Mouse (Mus musculus): ENCODE results near the gene Gm11639. TPM values are rescaled to one million over a fixed set of nuclear protein-coding genes. Genes with fewer than 3 reads are reported as not detected.
"Not testable (repeated sequence)": the region's sequence is repeated elsewhere in the genome, so short reads cannot be mapped to it uniquely, and the experiment has no call there.

Gene Gm11639
- total RNA-seq, 1 experiment from 2014 or later, result not detected

DNA sequence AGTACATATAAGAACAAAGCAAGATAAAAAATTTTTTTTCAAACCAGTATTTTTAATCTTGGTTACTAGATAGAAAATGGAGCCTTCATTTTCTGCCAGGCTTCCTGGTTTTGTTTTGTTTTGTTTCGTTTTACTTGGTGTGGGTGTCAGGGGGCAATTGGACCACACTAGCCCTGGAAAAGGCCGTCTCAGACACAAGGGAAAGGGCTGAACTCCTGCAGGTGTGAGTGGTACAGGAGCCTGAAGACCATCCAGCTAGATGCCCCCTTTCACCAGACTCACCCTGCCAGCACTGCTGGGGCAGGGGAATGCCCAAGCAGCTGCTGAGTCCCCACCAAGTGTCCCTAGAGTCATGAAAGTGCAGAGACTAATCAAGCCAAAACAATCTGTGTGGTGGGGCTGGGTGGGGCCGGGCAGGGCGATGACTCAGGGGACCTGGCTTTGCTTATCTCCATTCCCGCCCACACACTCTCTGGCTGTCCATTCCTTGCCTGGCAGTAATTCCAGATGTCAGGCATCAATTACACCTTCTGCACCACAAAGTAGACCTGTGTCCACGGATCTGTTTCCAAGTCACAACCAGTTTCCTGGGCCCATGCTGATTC is 343.3 kb downstream of the Gm11639 start:
- no peak for ATAC-seq (replicated peaks; ENCODE audit: insufficient number of reproducible peaks, low FRiP score, low TSS enrichment, poor library complexity, severe bottlenecking)

DNA sequence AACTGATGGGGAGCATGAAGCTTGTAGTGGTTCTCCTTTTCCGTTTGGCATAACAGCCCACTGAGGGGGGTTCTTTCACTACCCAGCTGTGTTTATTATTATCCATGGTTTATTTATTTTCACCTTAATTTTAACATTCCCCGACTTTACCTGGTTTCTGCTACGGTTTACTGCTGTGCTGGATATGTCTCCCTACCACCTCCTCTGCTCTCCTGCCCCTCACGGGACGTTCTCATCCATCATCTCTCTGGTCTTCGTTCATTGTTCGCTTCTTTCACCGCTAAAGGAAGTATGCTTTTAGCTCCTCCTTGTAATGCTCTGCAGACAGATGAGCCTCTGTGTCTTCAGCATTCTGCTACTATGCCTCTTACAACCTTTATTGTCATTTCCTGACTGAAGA is 344.0 kb downstream of the Gm11639 start:
- no peak for ATAC-seq (replicated peaks; ENCODE audit: insufficient number of reproducible peaks, low FRiP score, low TSS enrichment, poor library complexity, severe bottlenecking)

DNA sequence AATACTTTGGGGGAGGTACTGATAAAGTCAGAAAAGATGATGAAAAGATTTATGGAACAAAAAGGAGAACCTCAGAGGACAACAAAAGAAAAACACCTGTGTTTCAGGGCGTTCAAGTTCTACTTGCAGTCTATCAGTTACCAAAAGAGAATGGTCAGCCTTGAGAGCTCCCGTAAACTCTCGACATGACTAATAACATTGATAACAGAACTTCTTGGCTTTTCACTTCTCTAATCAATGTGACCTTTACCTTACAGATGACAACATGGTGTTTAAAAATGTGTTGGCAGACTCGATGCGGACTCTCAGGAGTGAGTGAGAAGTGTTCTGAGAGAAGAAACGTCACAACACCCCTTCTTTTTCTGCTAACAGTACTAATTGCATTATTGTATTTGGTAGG is 344.7 kb downstream of the Gm11639 start:
- no peak for ATAC-seq (replicated peaks; ENCODE audit: insufficient number of reproducible peaks, low FRiP score, low TSS enrichment, poor library complexity, severe bottlenecking)

DNA sequence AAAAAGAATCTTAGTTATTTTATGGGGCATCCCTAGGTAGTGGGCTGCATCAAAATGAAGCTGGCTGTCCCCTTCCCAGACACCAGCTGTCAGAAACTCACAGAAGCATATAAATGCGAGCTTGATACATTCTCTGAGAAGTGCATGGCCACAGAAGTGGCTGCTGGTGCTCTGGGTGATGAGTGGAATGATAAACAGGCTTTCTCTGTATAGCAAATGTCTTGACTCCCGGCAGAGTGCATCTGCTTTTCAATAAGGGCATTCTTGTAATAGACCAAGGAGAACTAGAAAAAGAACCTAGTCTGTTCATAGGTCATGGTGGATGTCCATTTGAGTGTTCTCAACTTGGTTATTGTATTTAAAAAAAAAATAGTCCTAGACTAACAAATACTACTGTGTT is 345.6 kb downstream of the Gm11639 start:
- ATAC-seq (replicated peaks; ENCODE audit: insufficient number of reproducible peaks, low FRiP score, low TSS enrichment, poor library complexity, severe bottlenecking), result no peak

DNA sequence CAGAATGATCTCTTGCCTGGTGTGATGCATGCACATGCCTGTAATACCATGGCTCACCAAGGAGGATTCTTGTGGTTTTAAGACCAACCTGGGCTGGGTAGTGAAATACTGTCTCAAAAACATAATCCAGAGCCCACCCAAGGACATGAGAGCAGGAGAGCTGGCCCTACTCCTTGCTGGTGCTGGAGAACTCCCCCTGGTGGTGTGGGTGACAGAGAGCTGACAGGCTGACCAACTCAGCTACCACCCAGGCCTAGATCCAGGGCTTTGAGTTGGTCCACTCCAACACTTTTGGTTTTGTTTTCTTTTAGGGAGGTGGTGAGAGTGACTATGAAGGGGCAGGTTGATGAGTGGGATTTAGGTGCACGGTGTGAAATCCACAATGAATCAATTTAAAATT is 349.6 kb downstream of the Gm11639 start:
- no peak for ATAC-seq (replicated peaks; ENCODE audit: insufficient number of reproducible peaks, low FRiP score, low TSS enrichment, poor library complexity, severe bottlenecking)

DNA sequence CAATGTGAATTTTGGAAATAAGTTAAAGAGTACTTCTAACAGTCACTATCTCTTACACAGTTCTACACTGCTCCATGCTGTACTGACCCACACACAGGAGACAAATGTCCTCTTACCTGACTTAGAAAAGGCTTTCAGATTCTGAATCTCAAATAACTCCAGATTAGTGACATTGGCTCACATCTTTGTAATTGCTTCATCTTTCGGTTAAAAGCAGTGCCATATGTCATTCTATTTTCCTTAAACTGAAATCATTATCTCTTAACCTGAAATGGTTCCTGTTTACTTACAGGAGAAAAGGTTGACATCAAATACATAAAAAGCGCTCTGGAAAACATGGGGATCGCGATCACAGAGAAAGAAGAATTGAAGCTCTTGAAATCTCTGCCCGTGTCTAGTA is 377.8 kb downstream of the Gm11639 start, which contains the start of gene Efcab3:
Efcab3 (plus strand) TSS at position 301 of the 400 bp plus-strand sequence.
- no peak for ATAC-seq (replicated peaks; ENCODE audit: insufficient number of reproducible peaks, low FRiP score, low TSS enrichment, poor library complexity, severe bottlenecking)

DNA sequence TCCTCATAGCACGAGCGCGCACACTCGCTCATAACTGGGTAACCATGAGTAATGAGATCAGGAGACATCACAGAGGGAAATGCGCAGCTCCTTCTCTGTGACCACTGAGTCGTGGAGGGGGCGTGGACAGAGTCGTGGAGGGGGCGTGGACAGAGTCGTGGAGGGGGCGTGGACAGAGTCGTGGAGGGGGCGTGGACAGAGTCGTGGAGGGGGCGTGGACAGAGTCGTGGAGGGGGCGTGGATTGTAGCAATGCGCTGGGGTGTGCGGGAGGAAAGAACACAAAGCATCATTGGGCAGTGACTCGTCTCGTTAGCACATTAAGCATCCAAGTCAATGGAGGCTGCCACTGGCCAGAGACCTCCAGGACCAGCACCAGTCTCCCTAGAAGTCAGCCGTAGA is 426.9 kb downstream of the Gm11639 start:
- not testable (repeated sequence) for ATAC-seq (replicated peaks; ENCODE audit: insufficient number of reproducible peaks, low FRiP score, low TSS enrichment, poor library complexity, severe bottlenecking)

DNA sequence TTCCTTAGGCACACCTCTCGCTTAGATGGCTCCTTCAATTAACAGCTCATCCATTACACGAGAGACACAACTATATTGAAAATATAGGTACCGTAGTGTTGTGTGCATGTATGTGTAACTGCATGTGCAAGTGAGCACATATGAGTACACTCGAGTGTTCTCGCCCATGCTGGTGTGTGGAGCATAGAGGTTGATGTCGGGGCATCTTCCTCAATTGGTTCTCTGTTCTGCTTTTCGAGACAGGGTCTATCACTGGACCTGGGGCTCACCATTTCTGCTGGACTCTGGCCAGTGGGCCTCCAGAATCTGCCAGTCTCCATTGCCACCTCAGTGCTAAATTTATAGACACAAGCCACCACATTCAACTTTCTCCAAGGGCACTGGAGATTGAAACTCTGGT is 432.3 kb downstream of the Gm11639 start:
- ATAC-seq (replicated peaks; ENCODE audit: insufficient number of reproducible peaks, low FRiP score, low TSS enrichment, poor library complexity, severe bottlenecking), result no peak

DNA sequence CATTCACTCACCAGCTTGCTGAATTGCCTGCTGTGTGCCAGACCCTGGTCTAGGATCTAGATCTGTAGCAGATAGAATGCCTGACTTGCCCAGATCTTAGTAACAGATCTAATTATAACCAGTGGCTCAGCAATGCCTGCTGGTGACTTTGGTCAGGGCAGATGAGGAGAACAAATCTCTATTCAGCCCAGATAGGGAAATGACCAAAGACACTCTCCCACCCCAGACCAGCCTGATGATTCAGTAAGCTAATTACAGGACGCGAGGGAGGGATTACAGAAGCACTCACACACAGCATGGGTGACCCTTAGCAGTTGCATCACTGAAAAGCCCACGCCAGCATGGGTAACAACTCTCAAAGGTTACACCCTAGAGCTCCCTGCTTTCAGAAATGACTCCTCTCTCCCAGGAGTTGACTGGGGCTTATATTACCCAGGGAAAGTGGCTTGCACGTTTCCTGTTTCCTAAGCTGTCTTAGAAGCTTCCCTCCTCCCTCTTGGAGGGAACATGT is 435.1 kb downstream of the Gm11639 start:
- ATAC-seq (replicated peaks; ENCODE audit: insufficient number of reproducible peaks, low FRiP score, low TSS enrichment, poor library complexity, severe bottlenecking), result no peak

DNA sequence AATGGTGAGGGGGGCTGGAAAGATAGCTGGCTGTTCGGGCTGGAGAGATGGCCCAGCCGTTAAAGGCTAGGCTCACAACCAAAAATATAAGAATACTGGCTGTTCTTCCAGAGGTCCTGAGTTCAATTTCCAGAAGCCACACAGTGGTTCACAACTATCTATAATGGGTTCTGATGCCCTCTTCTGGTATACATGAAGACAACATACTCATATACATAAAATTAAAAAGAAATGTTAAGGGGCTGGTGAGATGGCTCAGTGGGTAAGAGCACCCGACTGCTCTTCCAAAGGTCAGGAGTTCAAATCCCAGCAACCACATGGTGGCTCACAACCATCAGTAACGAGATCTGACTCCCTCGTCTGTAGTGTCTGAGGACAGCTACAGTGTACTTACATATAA is 436.3 kb downstream of the Gm11639 start:
- ATAC-seq (replicated peaks; ENCODE audit: insufficient number of reproducible peaks, low FRiP score, low TSS enrichment, poor library complexity, severe bottlenecking), result not testable (repeated sequence)

DNA sequence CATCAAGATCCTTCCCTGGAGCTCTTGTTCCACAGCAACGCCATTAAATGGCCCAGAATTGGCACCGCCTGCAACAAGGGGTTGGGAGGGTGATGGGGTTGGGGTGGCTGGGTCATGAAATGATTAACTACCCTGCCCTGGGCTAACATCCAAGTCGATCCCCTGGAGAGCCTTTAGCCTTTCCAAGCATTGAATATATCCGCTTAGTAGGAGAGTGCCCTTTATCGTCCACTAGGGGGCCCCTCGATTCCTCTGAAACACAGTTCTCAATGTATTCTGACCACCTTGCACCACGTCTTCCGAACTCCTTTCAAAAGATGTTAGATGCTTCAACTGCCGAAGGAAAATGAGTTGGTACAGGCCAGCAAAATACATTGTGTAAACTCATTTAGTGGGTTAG is 438.5 kb downstream of the Gm11639 start:
- 0 out of 2 replicates have a peak, but pooled peaks have one; percentile 31 for ATAC-seq (replicated peaks; ENCODE audit: insufficient number of reproducible peaks, low FRiP score, low TSS enrichment, poor library complexity, severe bottlenecking)

DNA sequence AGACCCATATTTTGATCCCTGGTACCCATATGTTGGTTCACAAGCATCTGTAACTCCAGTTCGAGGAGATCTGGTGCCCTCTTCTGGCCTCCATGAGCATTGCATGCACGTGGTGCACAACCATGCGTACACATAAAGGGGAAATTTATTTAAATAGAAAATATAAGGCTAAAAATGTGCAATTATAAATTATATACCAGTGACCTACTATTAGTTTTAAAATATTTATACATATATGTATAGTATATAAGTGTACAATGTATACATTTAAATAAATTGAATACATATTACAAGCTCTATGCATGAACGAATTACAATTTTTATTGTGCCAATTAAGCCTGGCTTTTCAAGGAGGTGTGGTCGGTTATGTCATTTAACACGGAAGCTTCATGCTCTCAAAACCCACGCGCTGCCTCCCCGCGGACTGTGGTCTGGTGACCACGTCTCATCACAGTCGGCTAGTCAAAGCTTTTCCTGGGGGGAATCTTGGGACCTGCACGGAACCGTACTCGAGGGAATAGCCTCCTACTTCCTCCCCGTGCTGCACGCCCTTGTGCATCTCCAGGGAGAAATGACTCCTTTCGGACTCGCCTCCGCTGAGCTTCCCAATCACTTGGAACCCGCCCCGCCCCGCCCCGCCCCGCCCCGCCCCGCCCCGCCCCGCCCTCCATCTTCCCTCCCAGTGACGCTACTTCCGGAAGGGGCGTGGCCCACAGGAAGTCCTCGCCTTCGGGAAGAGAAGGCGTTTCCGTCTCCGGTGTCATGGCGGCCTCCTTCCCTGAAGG is 440.4 kb downstream of the Gm11639 start, which contains the start of gene Mettl2:
Mettl2 (plus strand) TSS at position 691 of the 785 bp plus-strand sequence.
- peak; percentile 89 for ATAC-seq (replicated peaks; ENCODE audit: insufficient number of reproducible peaks, low FRiP score, low TSS enrichment, poor library complexity, severe bottlenecking)

DNA sequence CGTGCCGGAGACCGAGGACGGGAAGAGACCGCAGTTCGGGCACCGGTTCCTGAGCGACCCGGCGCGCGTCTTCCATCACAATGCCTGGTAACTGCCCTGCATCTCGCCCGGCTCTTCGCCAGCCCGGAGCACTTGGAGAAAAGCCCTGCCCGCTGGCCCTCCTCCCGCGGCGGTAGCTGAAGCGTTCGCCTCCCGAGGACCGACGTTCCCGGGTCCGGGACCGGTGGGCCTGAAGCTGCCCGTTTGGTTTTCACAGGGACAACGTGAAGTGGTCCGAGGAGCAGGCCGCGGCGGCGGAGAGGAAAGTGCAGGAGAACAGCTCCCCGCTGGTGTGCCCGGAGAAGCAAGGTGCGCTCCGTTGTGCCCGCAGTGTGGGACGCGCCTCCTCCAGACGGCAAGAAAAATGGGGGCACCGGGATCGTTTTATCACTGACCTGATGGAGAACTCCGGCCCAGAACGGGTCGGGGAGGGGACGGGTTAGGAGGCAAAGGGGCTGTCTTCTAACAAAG is 441.1 kb downstream of the Gm11639 start:
- no peak for ATAC-seq (replicated peaks; ENCODE audit: insufficient number of reproducible peaks, low FRiP score, low TSS enrichment, poor library complexity, severe bottlenecking)

DNA sequence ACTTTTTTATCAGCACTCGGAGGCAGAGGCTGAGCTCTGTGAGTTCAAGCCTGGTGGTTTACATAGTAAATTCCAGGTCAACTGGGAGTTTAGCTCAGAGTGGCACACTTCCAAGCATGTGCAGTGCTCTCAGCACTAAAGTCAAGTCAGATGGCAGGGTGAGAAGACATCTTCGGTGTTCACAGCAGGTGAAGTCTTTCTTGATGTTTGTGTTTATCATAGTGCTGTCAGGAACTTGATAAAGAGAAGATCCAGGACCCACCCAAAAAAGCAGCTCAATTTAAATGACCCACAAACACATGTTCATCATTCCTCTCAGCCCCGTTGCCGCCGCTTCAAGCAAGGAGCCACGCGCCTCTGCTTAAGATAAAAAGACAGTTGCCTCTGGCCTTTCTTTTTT is 450.2 kb downstream of the Gm11639 start:
- no peak for ATAC-seq (replicated peaks; ENCODE audit: insufficient number of reproducible peaks, low FRiP score, low TSS enrichment, poor library complexity, severe bottlenecking)

DNA sequence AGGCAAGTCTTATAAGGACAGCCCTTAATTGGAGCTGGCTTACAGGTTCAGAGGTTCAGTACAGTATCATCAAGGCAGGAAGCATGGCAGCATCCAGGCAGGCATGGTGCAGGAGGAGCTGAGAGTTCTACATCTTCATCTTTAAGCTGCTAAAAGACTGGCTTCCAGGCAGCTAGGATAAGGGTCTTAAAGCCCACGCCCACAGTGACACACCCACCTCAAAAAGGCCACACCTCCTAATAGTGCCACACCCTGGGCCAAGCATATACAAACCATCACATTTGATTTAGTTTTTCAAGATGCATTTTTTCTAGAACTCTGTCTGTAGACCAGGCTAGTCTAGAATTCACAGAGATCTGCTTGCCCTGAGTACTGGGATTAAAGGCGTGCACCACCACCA is 451.7 kb downstream of the Gm11639 start:
- not testable (repeated sequence) for ATAC-seq (replicated peaks; ENCODE audit: insufficient number of reproducible peaks, low FRiP score, low TSS enrichment, poor library complexity, severe bottlenecking)

DNA sequence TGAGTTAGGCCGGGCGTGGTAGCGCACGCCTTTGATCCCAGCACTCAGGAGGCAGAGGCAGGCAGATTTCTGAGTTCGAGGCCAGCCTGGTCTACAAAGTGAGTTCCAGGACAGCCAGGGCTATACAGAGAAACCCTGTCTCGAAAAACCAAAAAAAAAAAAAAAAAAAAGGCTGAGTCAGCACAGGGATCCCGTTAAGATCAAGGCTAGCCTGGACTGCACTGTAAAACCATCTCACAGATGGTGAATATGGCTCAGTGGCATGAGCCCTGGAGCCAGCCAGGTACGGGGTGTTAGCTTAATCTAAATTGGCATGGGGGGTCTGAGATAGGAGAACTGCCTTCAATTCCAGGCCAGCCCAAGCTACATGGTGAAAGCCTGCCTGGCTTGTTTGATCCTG is 455.0 kb downstream of the Gm11639 start:
- not testable (repeated sequence) for ATAC-seq (replicated peaks; ENCODE audit: insufficient number of reproducible peaks, low FRiP score, low TSS enrichment, poor library complexity, severe bottlenecking)

DNA sequence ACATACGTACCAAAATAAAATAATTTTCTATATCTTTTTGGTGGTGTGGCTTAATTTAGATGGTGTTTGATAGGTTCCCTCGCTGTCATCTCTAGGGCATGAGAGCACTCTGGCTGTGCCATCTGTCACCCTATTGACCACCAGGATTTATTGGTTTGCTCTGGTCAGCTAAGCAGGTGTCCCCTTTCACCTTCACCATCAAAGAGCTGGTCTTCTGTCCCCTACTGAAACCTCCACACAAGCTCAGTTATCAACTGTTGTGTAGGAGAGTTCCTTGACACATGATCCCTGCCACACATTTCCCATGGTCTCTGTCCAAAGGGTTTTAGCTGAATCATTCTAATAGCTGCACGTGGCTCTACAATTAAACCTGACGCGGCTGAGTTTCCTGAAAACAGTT is 455.6 kb downstream of the Gm11639 start:
- ATAC-seq (replicated peaks; ENCODE audit: insufficient number of reproducible peaks, low FRiP score, low TSS enrichment, poor library complexity, severe bottlenecking), result no peak

DNA sequence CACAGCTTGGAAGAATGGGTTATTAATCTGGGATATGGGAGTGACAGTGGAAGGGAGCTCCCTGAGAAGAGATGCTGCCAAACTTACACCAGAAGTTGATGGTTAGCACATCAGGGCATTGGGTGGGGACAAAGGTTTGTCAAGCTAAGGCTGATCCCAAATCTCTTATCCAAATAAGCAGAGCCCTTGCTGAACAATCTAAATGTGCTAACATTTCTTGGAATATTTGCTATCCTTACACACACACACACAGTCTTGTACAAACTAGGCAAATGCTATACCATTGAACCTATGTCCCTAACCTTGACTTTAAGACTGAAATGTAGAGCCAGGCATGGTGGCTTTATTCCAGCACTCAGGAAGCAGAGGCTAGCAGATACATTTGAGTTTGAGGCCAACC is 458.1 kb downstream of the Gm11639 start:
- ATAC-seq (replicated peaks; ENCODE audit: insufficient number of reproducible peaks, low FRiP score, low TSS enrichment, poor library complexity, severe bottlenecking), result no peak

DNA sequence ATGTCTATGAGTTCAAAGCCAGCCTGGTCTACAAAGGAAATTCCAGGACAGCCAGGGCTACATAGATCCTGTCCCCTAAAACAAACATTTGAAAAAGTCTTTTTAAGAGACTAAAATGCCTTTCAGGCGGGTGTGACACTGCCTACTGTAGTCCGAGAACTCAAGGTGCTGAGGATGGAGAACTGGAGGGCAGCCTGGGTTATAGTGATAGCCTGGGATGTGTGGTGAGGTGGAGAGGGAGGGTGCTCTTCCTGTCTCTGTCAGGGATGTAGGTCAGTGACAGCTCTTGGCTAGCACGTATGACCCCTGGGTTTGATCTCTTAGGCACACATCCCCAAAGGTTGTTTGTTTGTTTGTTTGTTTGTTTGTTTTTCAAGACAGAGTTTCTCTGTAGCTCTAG is 458.6 kb downstream of the Gm11639 start:
- ATAC-seq (replicated peaks; ENCODE audit: insufficient number of reproducible peaks, low FRiP score, low TSS enrichment, poor library complexity, severe bottlenecking), result no peak
